Mouse (Mus musculus): Measurements from ENCODE around the gene Col5a1. TPM values are rescaled to one million over a fixed set of nuclear protein-coding genes. Genes with fewer than 3 reads are reported as not detected.
A peak's percentile ranks its signal among the peaks of the same experiment; 100 is the strongest.

The Col5a1 gene
- total and polyA plus RNA-seq, 3 experiments, result 31.1 to 75.5 TPM; not detected in 1

DNA sequence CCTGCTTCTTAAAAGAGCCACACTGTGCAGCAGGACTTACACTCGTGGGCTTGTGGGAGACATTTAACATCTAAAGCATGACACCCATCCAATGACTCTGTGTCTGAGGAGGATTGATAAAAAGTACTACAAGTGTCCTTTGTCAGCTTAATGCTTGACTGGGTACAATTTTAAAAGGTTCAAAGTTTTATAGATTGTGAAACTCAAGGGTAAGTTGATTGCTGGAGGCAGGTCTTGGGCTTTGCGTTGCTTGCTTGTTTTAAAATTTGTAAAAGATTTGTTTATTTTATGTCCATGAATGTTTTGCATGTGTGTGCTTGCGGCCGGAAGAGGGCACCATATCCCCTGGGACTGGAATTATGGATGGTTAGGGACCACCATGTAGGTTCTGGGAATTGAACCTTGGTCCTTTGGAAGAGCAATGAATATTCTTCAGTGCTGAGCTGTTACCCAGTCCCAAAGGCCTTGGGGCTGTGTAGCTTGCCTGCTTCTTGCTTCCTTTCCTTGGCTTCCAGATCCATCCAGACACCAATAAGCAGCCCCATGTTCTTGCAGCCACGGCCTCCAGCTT lies 178.9 kb downstream of the Col5a1 start (continued):
- TF ChIP-seq NELFE (IDR thresholded peaks at IDR 0.05; ENCODE audit: low read depth, low read length) (peak; percentile 54; the same call in 1 of the 2 replicates), ZC3H11A (IDR thresholded peaks at IDR 0.05; ENCODE audit: low read depth, low read length) (peak; percentile 41), MYC (IDR thresholded peaks at IDR 0.05; ENCODE audit: low read depth, low read length) (no peak; the same call in 1 of the 2 replicates), E2F4 (IDR thresholded peaks at IDR 0.05; ENCODE audit: borderline replicate concordance, low read depth, low read length) (no peak), ETS1 (IDR thresholded peaks at IDR 0.05; ENCODE audit: low read depth, low read length) (no peak), EP300 (IDR thresholded peaks at IDR 0.05; ENCODE audit: low read depth in 1 of 2, low read length in 2 of 2) (peak; percentile 20 to 60; a peak in 2 of 4 replicates), RAD21 (IDR thresholded peaks at IDR 0.05; ENCODE audit: low read depth, low read length) (peak; percentile 51), KAT2A (conservative IDR thresholded peaks at IDR 0.05; ENCODE audit: low read depth, low read length) (no peak)

DNA sequence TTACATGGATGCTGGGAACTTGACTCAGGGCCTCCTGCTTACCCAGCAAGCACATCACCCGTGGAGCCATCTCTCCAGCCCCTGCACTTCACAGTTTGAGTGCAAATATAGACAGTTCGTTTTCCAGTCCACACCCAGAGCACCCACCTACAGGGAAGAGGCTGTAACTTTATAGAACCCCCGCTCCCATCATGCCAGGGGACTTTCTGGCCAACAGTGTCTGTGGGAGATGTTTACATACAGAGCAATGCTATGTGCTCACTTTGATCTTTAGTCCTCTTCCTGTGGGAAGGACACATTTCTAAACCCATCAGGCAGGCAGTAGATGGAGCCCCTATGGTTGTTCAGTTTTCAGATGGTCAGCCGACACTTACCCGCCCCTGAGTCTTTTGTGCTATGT lies 180.5 kb downstream of the Col5a1 start:
- peak overlapping the region; percentile 82 for H3K9ac ChIP-seq (ENCODE audit: control insufficient read depth, low read depth, low read length, poor library complexity, severe bottlenecking)
- peaks cover 0 to 59% of the 10 kb centered on the region in 2 experiments; a peak in 2 of 4 replicates for H3K36me3 ChIP-seq (ENCODE audit: control insufficient read depth in 1 of 2, insufficient read depth in 2 of 2, low read length in 2 of 2)
- peak; percentile 33 for DNase-seq (ENCODE audit: low read depth, low spot score)
- H3K4me1 ChIP-seq (ENCODE audit: control insufficient read depth in 1 of 2, insufficient read depth in 2 of 2, low read length in 2 of 2), result peaks cover 38 to 64% of the 10 kb centered on the region in 2 experiments
- H3K27me3 ChIP-seq (ENCODE audit: control insufficient read depth in 1 of 2, insufficient read depth in 2 of 2, low read length in 2 of 2), result no peaks in the 10 kb centered on the region
- no peak for TF ChIP-seq GATA1 (IDR thresholded peaks at IDR 0.05; ENCODE audit: low read depth, low read length)
- no peak for TF ChIP-seq TAL1 (IDR thresholded peaks at IDR 0.05; ENCODE audit: low read length)
- TF ChIP-seq E2F4 (IDR thresholded peaks at IDR 0.05; ENCODE audit: borderline replicate concordance, low read depth, low read length), result no peak
- no peak for TF ChIP-seq CHD2 (IDR thresholded peaks at IDR 0.05; ENCODE audit: low read length)
- no peak for TF ChIP-seq POLR2AphosphoS5 (IDR thresholded peaks at IDR 0.05; ENCODE audit: borderline replicate concordance, low read depth, low read length)
- TF ChIP-seq SIN3A (IDR thresholded peaks at IDR 0.05; ENCODE audit: low read length), result no peak
- TF ChIP-seq POLR2A (IDR thresholded peaks at IDR 0.05; ENCODE audit: control insufficient read depth in 1 of 2, insufficient read depth in 1 of 2, low read depth in 1 of 2, low read length in 2 of 2, poor library complexity in 1 of 2), result no peak
- no peak for TF ChIP-seq USF1 (IDR thresholded peaks at IDR 0.05; ENCODE audit: low read depth, low read length)
- no peak for TF ChIP-seq TCF12 (IDR thresholded peaks at IDR 0.05; ENCODE audit: low read depth, low read length)
- TF ChIP-seq MAFK (IDR thresholded peaks at IDR 0.05; ENCODE audit: borderline replicate concordance, low read depth, low read length), result no peak
- no peak for TF ChIP-seq MYB (IDR thresholded peaks at IDR 0.05; ENCODE audit: low read depth, low read length)
- no peak for TF ChIP-seq BHLHE40 (IDR thresholded peaks at IDR 0.05; ENCODE audit: borderline replicate concordance, low read depth, low read length)
- TF ChIP-seq GABPA (IDR thresholded peaks at IDR 0.05; ENCODE audit: low read depth, low read length), result no peak
- no peak for TF ChIP-seq KAT2A (conservative IDR thresholded peaks at IDR 0.05; ENCODE audit: low read depth, low read length)
- TF ChIP-seq CHD1 (IDR thresholded peaks at IDR 0.05; ENCODE audit: low read depth, low read length), result no peak
- no peak for TF ChIP-seq ZNF384 (IDR thresholded peaks at IDR 0.05; ENCODE audit: low read depth, low read length)
- no peak for TF ChIP-seq MAZ (IDR thresholded peaks at IDR 0.05; ENCODE audit: low read depth, low read length)
- no peak for TF ChIP-seq UBTF (IDR thresholded peaks at IDR 0.05; ENCODE audit: borderline replicate concordance, insufficient read depth, low read depth, low read length)
- TF ChIP-seq JUND (IDR thresholded peaks at IDR 0.05; ENCODE audit: low read depth, low read length), result no peak
- no peak for TF ChIP-seq TBP (IDR thresholded peaks at IDR 0.05; ENCODE audit: low read depth, low read length)
- peak overlapping the region; percentile 100 for H3K27ac ChIP-seq (ENCODE audit: control insufficient read depth, low read depth, low read length)
- H3K9me3 ChIP-seq (replicated peaks; ENCODE audit: insufficient read depth, low read length), result no peaks in the 10 kb centered on the region
- peaks cover 3% of the 10 kb centered on the region; the same call in 1 of the 2 replicates for H3K79me2 ChIP-seq (ENCODE audit: control insufficient read depth, insufficient read depth, low read length, poor library complexity)
- H3K4me3 ChIP-seq (ENCODE audit: control insufficient read depth in 1 of 2, insufficient read depth in 1 of 2, low read depth in 2 of 2, low read length in 2 of 2), result no peak overlapping the region
